Mouse (Mus musculus) left cerebral cortex, postnatal 10 days (tissue): ENCODE results near the gene Dcaf5. TPM values are rescaled to one million over a fixed set of nuclear protein-coding genes. Genes with fewer than 3 reads are reported as not detected.

Experiments used
- DNase-seq, 2 experiments: peaks; one replicate each; pipeline ENCODE4 v3.0.0; 2021 to 2022; ENCODE audit warnings: low spot score in 2 of 2, mixed read lengths in 1 of 2; ENCODE audit errors: extremely low spot score in 1 of 2
- intact Hi-C: fragments of 180-260 bp; cut with DNase I; formaldehyde crosslinking; loops from one replicate; pipeline ENCODE4 v1.15.1; 2025
- total RNA-seq, 2 experiments: library from RNA; stranded (reverse); gene quantifications; 2 replicates each; pipeline ENCODE4 v1.2.3; 2021

Dcaf5 gene
- total RNA-seq, 2 experiments from 2014 or later = 71.3 to 72.2 TPM

- intact Hi-C loops = no loop called here
- no peak for DNase-seq
These were observed 63.5 kb downstream of the Dcaf5 start for GRCm38 (mm10) chr12:80372946-80373345.

DNA sequence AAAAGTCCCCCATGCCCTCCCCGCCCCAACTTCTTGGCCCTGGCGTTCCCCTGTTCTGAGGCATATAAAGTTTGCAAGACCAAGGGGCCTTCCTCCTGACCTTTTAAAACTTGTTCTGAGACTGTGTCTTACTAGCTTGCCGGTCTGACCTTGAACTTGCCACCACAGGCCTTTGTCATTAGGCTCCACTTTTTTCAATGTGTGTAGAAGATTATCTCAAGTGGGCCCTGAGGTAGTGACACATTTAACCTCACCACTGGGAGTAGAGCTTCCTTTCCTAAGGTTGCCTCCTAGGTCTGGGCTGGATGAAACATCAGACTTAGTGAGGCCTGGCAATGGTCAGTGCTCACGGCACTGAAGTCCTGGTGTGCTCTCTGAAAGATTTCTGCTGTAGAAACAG, 69.2 kb downstream of the Dcaf5 start:
- intact Hi-C loops = loop anchor here (5.0 kb wide), 1 partner anchor 110 kb away; no protein-coding TSS in a partner anchor
- no peak for DNase-seq

DNA sequence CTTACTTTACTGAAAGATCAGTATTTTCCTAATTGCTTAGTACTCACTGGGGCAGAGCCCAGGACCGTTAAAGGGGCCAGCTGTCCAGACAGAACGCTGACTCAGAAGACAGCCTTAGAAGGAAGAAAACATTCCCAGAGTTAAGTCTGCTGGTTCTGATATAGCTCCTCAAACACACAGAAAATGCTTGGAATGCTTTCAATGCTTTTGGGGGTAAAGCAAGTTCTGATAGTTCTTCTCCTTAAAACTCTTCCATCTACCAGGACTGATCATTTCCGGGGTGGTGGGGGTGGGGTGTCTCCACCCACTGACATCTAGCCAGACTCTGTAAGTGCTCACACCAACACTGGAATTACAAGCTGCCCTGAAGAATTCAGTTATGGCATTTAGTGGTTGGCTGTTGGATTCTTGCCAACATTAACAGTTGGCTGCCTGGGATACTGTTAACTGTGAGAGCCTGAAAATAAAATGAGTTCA, 70.4 kb downstream of the Dcaf5 start:
- peak; percentile 30 to 38 for DNase-seq
- intact Hi-C loops = loop anchor here (5.0 kb wide), 1 partner anchor 109 kb away; no protein-coding TSS in a partner anchor

- DNase-seq = no peak
These were observed 71.1 kb downstream of the Dcaf5 start for GRCm38 (mm10) chr12:80365345-80365744.

GRCm38 (mm10) chr12:80361655-80362054, 74.7 kb downstream of the Dcaf5 start:
- no peak for DNase-seq
- intact Hi-C loops = no loop called here

More at GRCm38 (mm10) chr12:80365345-80365744, 71.1 kb downstream of the Dcaf5 start:
- intact Hi-C loops = loop anchor here (5.0 kb wide), 1 partner anchor 108 kb away; no protein-coding TSS in a partner anchor

DNA sequence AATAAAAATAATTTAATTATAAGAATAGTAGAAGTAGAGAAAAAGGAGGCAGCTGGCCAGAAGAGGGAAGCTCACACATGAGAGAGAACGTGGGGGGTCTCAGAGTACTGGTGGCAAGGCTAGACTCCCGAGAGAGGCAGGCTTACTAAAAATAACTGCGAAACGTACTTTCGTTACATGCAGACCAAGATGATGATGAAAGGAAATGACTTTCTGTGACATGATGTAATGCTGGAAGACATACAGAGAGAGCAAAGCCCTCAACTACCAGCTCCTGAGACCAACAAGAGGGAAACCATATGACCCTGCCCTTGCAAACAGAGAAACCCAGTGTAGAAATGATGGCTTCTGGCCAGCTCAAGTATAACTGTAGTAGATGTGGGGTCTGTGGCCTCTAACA, 76.1 kb downstream of the Dcaf5 start:
- no peak for DNase-seq
- intact Hi-C loops = no loop called here

DNA sequence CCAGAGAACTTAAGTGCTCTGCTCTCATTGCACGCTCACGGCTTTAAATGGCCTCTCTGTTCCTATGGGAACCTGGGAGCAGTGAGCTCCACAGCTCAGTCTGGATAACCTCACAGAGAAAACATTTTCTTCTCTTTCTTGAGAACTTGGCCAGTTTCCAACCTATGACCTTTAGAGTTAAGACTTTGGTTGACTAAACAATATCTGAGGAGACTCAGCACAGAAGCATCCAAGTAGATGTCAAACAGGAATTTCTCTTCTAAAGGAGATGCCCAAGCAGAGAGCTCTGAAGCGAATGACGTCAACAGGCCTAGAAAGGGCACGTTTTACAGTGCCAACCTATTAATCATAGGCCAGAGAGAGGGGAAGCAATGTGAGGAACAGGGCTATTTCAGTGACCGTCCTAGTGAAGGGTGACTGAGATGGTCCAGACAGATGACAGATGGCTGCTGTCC, 91.6 kb downstream of the Dcaf5 start:
- intact Hi-C loops = no loop called here
- DNase-seq = no peak

DNA sequence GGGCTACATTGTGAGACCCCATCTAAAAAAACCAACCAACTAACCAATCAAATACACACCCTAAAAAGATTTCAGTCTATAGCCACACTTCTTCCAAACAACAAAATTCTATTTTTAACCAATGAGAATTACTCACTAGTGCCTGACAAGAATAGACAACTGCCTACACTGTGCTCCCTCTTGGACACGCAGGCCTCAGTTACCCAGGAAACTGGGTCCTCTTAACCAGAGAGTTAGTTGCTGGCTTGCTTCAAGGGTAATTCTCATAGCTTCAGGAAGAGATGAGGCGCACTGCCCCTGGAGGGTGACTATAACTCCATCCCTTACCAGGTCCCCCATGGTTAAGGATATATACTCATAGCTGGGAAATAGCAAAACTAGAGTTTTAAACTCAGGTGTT, 95.5 kb downstream of the Dcaf5 start:
- intact Hi-C loops = no loop called here
- DNase-seq = no peak

DNA sequence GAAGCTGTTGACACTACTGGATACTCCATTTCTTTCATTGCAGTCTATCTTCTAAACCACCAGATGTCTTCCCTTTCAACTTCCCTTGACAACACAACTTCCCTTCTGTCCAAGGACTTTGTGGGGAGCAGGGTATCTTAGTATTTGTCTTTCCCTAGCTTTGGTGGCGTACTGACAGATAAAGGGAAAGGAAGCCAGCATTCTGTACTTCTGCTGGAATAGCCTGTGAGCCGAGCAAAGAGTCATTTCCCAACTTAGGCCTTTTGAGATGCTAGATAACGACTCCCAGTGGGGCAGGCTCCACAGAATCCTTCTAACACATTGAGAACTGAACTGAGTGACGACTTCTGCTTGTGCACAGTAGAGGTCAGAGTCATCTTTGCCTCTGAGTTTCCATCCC, 102.2 kb downstream of the Dcaf5 start:
- intact Hi-C loops = loop anchor here (5.0 kb wide), 1 partner anchor 1123 kb away; no protein-coding TSS in a partner anchor

GRCm38 (mm10) chr12:80331634-80332033, 104.8 kb downstream of the Dcaf5 start:
- no peak for DNase-seq
- intact Hi-C loops = loop anchor here (5.0 kb wide), 1 partner anchor 1126 kb away; no protein-coding TSS in a partner anchor

More for the DNA sequence above, 102.2 kb downstream of the Dcaf5 start:
- DNase-seq = no peak

- DNase-seq = no peak
- intact Hi-C loops = loop anchor here (5.0 kb wide), 1 partner anchor 1126 kb away; no protein-coding TSS in a partner anchor
These were observed 105.6 kb downstream of the Dcaf5 start for GRCm38 (mm10) chr12:80330819-80331218.

DNA sequence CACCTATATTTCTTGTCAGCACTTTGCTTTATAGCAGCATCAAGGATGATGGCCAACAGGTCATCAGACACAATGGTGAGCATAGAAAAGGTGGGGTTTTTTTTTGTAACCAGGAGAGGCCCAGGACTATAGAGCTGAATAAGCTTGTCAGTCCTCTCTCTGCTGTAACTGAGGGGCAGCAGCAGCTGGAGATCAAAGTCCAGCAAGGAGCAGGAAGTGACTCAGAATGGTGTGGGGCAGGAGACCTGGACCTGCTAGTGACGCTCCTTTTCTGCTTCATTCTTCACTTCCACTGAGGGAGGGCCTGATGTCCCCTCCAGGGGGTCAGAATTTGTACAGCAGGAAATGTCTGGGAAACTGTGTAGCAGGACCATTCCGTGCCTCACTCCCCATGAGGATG, 106.8 kb downstream of the Dcaf5 start:
- intact Hi-C loops = loop anchor here (5.0 kb wide), 1 partner anchor 1128 kb away; no protein-coding TSS in a partner anchor
- no peak for DNase-seq

- DNase-seq = no peak
- intact Hi-C loops = no loop called here
These were observed 110.4 kb downstream of the Dcaf5 start for GRCm38 (mm10) chr12:80326047-80326446.

DNA sequence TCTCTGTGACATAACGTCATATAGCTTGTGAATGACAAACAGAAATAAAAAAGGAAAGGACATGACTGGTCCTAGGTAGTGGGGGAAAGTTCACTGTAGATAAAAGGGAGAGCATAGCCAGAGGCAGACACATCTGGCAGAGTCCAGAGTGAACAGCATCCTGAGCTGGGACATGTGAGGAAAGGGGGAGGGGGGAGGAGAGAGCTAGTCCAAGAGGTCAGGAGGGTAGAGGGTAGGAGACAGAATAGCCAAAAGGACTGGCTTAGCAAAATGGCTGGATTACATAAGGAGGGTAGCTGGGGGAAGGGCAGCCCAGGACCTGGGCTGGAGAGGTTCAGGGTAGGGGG, 111.6 kb downstream of the Dcaf5 start:
- intact Hi-C loops = no loop called here
- no peak for DNase-seq

DNA sequence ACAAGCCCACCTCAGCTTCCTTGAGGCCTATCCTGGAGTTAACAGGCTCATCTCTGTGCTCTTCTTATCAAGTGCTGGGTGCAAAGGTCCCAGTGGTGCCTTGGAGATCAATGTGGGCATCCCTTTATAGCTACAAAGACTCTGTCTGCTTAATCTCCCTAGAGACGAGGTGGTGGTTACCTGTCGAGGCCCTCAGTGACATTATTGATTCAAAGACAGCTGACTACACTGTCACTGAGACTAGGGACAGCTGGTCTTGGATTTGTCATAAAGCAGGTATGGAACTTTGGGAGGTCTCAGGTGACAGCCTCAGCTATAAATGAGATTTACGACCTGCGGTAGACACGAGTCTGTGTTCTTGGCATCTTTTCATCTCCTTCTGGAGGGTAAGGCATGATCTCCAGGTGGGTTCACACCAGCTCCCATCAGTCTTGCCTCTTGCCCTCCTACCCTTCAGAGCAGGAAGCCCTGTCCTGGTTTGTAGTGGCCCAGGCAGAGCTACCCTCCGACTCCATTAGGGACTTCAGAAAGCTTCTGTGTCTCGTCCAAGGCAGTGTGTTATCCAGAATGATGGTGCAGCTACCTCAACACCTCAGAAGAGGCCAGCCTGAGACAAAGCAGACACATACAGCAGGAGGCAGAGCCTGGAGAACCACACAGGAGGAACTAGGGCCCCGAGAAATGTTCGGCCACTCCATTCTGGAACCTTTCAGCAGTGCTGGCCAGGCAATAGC, 112.2 kb downstream of the Dcaf5 start:
- intact Hi-C loops = no loop called here
- no peak for DNase-seq

DNA sequence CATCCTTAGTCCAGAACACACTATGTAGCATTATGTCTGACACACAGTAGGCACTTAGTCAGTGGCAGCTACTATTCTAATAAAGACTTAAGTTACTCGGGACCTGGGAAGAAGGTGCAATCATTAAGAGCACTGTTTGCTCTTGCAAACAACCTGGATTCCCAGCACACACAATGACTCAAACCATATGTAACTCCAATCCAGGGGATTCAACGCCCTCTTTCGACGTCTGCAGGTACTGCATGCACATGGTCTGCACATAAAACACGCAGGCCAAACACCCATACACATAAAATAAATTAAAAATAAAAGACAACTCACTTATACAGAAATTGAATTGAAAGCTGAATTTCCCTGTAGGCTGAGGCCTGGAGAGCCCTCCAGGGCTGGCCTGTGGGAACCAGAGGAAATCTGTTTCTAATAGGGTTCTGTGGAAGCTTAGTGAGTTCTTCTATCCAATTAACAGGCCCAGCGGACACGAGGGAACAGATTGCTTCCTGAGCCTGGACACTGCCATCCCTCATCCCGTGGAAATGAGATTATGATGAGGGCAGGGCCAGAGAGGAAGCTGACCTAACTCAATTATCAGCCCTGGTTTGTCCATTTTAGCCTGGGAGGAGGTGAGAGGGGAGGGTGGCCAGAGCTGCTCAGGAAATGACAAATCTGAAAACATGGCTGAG, 112.9 kb downstream of the Dcaf5 start:
- intact Hi-C loops = no loop called here
- no peak for DNase-seq

GRCm38 (mm10) chr12:80322494-80322893, 113.9 kb downstream of the Dcaf5 start:
- intact Hi-C loops = no loop called here

DNA sequence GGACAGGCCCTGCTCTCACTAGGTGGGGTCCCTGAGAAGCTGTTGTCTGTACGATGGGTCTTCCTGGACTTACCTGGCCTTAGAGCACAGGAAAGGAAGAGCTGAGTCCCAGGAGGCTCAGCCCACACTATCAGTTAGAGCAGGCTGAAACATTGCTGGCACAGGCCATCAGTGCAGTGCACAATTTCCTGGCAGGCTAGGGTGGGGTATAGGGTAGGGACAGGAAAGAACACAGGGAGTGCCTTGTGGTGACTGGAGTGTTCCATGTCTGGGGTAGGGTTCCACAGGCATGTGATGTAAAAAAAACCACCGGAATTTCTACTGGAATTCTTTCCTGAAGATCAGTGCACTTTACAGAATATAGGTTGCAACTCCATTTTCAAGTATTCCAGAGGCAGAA, 117.3 kb downstream of the Dcaf5 start:
- intact Hi-C loops = no loop called here
- DNase-seq = peak in 1 of 2 experiments; percentile 31

More at GRCm38 (mm10) chr12:80322494-80322893, 113.9 kb downstream of the Dcaf5 start:
- no peak for DNase-seq

- intact Hi-C loops = no loop called here
These were observed 121.1 kb downstream of the Dcaf5 start for GRCm38 (mm10) chr12:80315321-80315720.

More at GRCm38 (mm10) chr12:80315321-80315720, 121.1 kb downstream of the Dcaf5 start:
- no peak for DNase-seq
